Mouse (Mus musculus) megakaryocyte progenitor cell, adult 5-6 weeks (primary cell): ENCODE data around the gene Ptprk. TPM values are rescaled to one million over a fixed set of nuclear protein-coding genes. Genes with fewer than 3 reads are reported as not detected.

ENCODE experiments used
- ATAC-seq: replicated peaks from 2 replicates; pipeline ENCODE4 v1.8.0; 2016; ENCODE audit warnings: mild to moderate bottlenecking, moderate TSS enrichment, inconsistent platforms; ENCODE audit not compliant: poor library complexity
- total RNA-seq, 2 experiments: library from RNA; stranded (forward) in 1 of 2; stranded (reverse) in 1 of 2; fragments of 157-497, 149-512 nt in 1 of 2; fragments of 200-1000 nt in 1 of 2; gene quantifications; 2 replicates each; pipeline versions ENCODE4 v1.2.3 to v1.2.4; 2015 to 2017

Gene Ptprk
- total RNA-seq, 2 experiments from 2014 or later: 0.33 to 0.35 TPM

GRCm38 (mm10) chr10:28112826-28113589, 38.4 kb downstream of the Ptprk start:
- ATAC-seq: no peak

- no peak for ATAC-seq
These were observed 39.3 kb downstream of the Ptprk start for GRCm38 (mm10) chr10:28113879-28114278.

- no peak for ATAC-seq
These were observed 42.4 kb downstream of the Ptprk start for GRCm38 (mm10) chr10:28116982-28117381.

- no peak for ATAC-seq
These were observed 44.3 kb downstream of the Ptprk start for GRCm38 (mm10) chr10:28118783-28119365.

- no peak for ATAC-seq
These were observed 49.3 kb downstream of the Ptprk start for GRCm38 (mm10) chr10:28123881-28124280.

- ATAC-seq: no peak
These were observed 53.4 kb downstream of the Ptprk start for GRCm38 (mm10) chr10:28128011-28128410.

- ATAC-seq: no peak
These were observed 53.8 kb downstream of the Ptprk start for GRCm38 (mm10) chr10:28128450-28128849.

- ATAC-seq: no peak
These were observed 55.8 kb downstream of the Ptprk start for GRCm38 (mm10) chr10:28130422-28130821.

- ATAC-seq: no peak
These were observed 59.1 kb downstream of the Ptprk start for GRCm38 (mm10) chr10:28133770-28134169.

GRCm38 (mm10) chr10:28138399-28138798, 63.8 kb downstream of the Ptprk start:
- no peak for ATAC-seq

- no peak for ATAC-seq
These were observed 69.8 kb downstream of the Ptprk start for GRCm38 (mm10) chr10:28144459-28144858.

GRCm38 (mm10) chr10:28145326-28145725, 70.7 kb downstream of the Ptprk start:
- no peak for ATAC-seq

GRCm38 (mm10) chr10:28155688-28156685, 81.4 kb downstream of the Ptprk start:
- ATAC-seq: no peak

GRCm38 (mm10) chr10:28159716-28160115, 85.1 kb downstream of the Ptprk start:
- ATAC-seq: no peak

- no peak for ATAC-seq
These were observed 86.7 kb downstream of the Ptprk start for GRCm38 (mm10) chr10:28161306-28161705.

GRCm38 (mm10) chr10:28164250-28164649, 89.6 kb downstream of the Ptprk start:
- no peak for ATAC-seq

- no peak for ATAC-seq
These were observed 90.1 kb downstream of the Ptprk start for GRCm38 (mm10) chr10:28164746-28165145.

- no peak for ATAC-seq
These were observed 92.0 kb downstream of the Ptprk start for GRCm38 (mm10) chr10:28166610-28167009.

GRCm38 (mm10) chr10:28167097-28167496, 92.5 kb downstream of the Ptprk start:
- no peak for ATAC-seq

- no peak for ATAC-seq
These were observed 96.6 kb downstream of the Ptprk start for GRCm38 (mm10) chr10:28171196-28171595.

GRCm38 (mm10) chr10:28178876-28179275, 104.3 kb downstream of the Ptprk start:
- ATAC-seq: no peak
